Mouse (Mus musculus) forebrain, embryonic 13.5 days (tissue): ENCODE results near the gene Lrg1. TPM values are rescaled to one million over a fixed set of nuclear protein-coding genes. Genes with fewer than 3 reads are reported as not detected.

Source experiments
- ATAC-seq: fragments of 200-750 bp; cut with Nextera tagmentation; 2 replicates; pipeline ENCODE4 v1.8.0; 2017
- H3K27ac ChIP-seq: fragments of 300-500 bp; sonication (generic); 2 replicates; pipeline ENCODE4 v1.5.1; 2015; ENCODE audit warnings: inconsistent platforms, mild to moderate bottlenecking, moderate library complexity
- H3K27me3 ChIP-seq: fragments of 300-500 bp; sonication (generic); 2 replicates; pipeline ENCODE4 v1.6.1; 2015; ENCODE audit warnings: mild to moderate bottlenecking, inconsistent platforms
- H3K36me3 ChIP-seq: fragments of 300-500 bp; sonication (generic); 2 replicates; pipeline ENCODE4 v1.6.1; 2015; ENCODE audit warnings: mild to moderate bottlenecking, inconsistent platforms; ENCODE audit not compliant: poor library complexity, severe bottlenecking
- H3K4me1 ChIP-seq: fragments of 300-500 bp; sonication (generic); 2 replicates; pipeline ENCODE4 v1.6.1; 2015; ENCODE audit warnings: inconsistent platforms
- H3K4me2 ChIP-seq: fragments of 300-500 bp; sonication (generic); 2 replicates; pipeline ENCODE4 v1.6.1; 2015; ENCODE audit warnings: inconsistent platforms, mild to moderate bottlenecking, moderate library complexity
- H3K4me3 ChIP-seq: fragments of 300-500 bp; sonication (generic); 2 replicates; pipeline ENCODE4 v1.5.1; 2015; ENCODE audit warnings: mild to moderate bottlenecking, inconsistent platforms
- H3K9ac ChIP-seq: fragments of 300-500 bp; sonication (generic); 2 replicates; pipeline ENCODE4 v1.6.1; 2015; ENCODE audit warnings: mild to moderate bottlenecking, inconsistent platforms
- H3K9me3 ChIP-seq: fragments of 300-500 bp; sonication (generic); replicated peaks from 2 replicates; pipeline ENCODE4 v1.6.1; 2016; ENCODE audit warnings: inconsistent platforms
- WGBS: fragments of 180-500 bp; shearing (Covaris S2); methylation state at CpG from one replicate; pipeline ENCODE4 v1.1.7; 2015; 5-methylcytosine and 5-hydroxymethylcytosine counted together
- polyA plus RNA-seq: library from polyadenylated mRNA; unstranded; fragments of >200 nt; fragmentation: Nextera tagmentation; extraction: Ambion mirVana; gene quantifications from 2 replicates; pipeline ENCODE4 v1.2.1, GENCODE M21; 2015

Lrg1 gene
- polyA plus RNA-seq, 1 experiment from 2014 or later: not detected

- H3K27me3 ChIP-seq: peaks cover 86% of the 10 kb centered on the region
- peaks cover 14% of the 10 kb centered on the region for H3K4me1 ChIP-seq
- H3K27ac ChIP-seq: no peak overlapping the region; the same call in 1 of the 2 replicates
- H3K36me3 ChIP-seq: no peaks in the 10 kb centered on the region
- peak overlapping the region; percentile 56 for H3K4me2 ChIP-seq
- no peaks in the 10 kb centered on the region for H3K9me3 ChIP-seq
- no peak overlapping the region for H3K9ac ChIP-seq
- 0 out of 2 replicates have a peak overlapping the region, but pooled peaks have one; percentile 28 for H3K4me3 ChIP-seq
- no peak for ATAC-seq
- 19% methylated on average over 9 of the region's 9 CpGs for WGBS
Measured at GRCm38 (mm10) chr17:56148280-56148679, 26.5 kb upstream of the Lrg1 start.

GRCm38 (mm10) chr17:56147420-56147819 is 25.6 kb upstream of the Lrg1 start:
- H3K9me3 ChIP-seq: no peaks in the 10 kb centered on the region
- 68% methylated on average over 12 of the region's 12 CpGs for WGBS
- no peaks in the 10 kb centered on the region for H3K36me3 ChIP-seq
- no peak overlapping the region for H3K4me3 ChIP-seq
- H3K4me2 ChIP-seq: no peak overlapping the region
- no peak for ATAC-seq
- H3K9ac ChIP-seq: no peak overlapping the region
- H3K27me3 ChIP-seq: peaks cover 84% of the 10 kb centered on the region
- H3K4me1 ChIP-seq: peaks cover 18% of the 10 kb centered on the region
- H3K27ac ChIP-seq: no peak overlapping the region

GRCm38 (mm10) chr17:56146131-56146530 is 24.3 kb upstream of the Lrg1 start:
- Histone ChIP-seq H3K27me3 (peaks cover 89% of the 10 kb centered on the region), H3K27ac (no peak overlapping the region)

GRCm38 (mm10) chr17:56144546-56144945 is 22.7 kb upstream of the Lrg1 start:
- Histone ChIP-seq H3K4me1 (peaks cover 38% of the 10 kb centered on the region), H3K27ac (no peak overlapping the region), H3K36me3 (no peaks in the 10 kb centered on the region), H3K9ac (no peak overlapping the region), H3K4me2 (no peak overlapping the region), H3K27me3 (peaks cover 87% of the 10 kb centered on the region), H3K9me3 (no peaks in the 10 kb centered on the region), H3K4me3 (no peak overlapping the region)
- WGBS: 72% methylated on average over 9 of the region's 9 CpGs
- no peak for ATAC-seq

More at GRCm38 (mm10) chr17:56146131-56146530, 24.3 kb upstream of the Lrg1 start:
- Histone ChIP-seq H3K4me3 (no peak overlapping the region), H3K36me3 (no peaks in the 10 kb centered on the region), H3K4me1 (peaks cover 30% of the 10 kb centered on the region), H3K4me2 (no peak overlapping the region), H3K9ac (no peak overlapping the region), H3K9me3 (no peaks in the 10 kb centered on the region)
- 21% methylated on average over 9 of the region's 9 CpGs for WGBS
- ATAC-seq: no peak

GRCm38 (mm10) chr17:56141702-56142605 is 20.2 kb upstream of the Lrg1 start:
- Histone ChIP-seq H3K27me3 (peaks cover 85% of the 10 kb centered on the region), H3K4me2 (peak overlapping the region; percentile 66), H3K4me1 (peaks cover 48% of the 10 kb centered on the region), H3K9ac (peak overlapping the region; percentile 56), H3K4me3 (peak overlapping the region; percentile 41), H3K9me3 (no peaks in the 10 kb centered on the region), H3K27ac (no peak overlapping the region), H3K36me3 (no peaks in the 10 kb centered on the region)
- peak; percentile 60 for ATAC-seq
- under 1% methylated on average over 39 of the region's 47 CpGs for WGBS

GRCm38 (mm10) chr17:56139858-56140595 is 18.2 kb upstream of the Lrg1 start, which contains the start of gene Sema6b:
TSS of gene Sema6b (minus strand) at chr17:56140343.
- peak within 1 kb of the TSS; percentile 94 for H3K4me2 ChIP-seq
- peaks cover 43% of the 10 kb centered on the region for H3K4me1 ChIP-seq
- peak within 1 kb of the TSS; percentile 79 for H3K4me3 ChIP-seq
- H3K9me3 ChIP-seq: no peaks in the 10 kb centered on the region
- H3K9ac ChIP-seq: peak within 1 kb of the TSS; percentile 84
- peak; percentile 48 for ATAC-seq
- H3K36me3 ChIP-seq: no peaks in the 10 kb centered on the region
- peaks cover 82% of the 10 kb centered on the region for H3K27me3 ChIP-seq
- H3K27ac ChIP-seq: peak within 1 kb of the TSS; percentile 48; the same call in 1 of the 2 replicates
- WGBS: 1% methylated on average over 69 of the region's 79 CpGs

GRCm38 (mm10) chr17:56139355-56139754 is 17.6 kb upstream of the Lrg1 start:
- 7% methylated on average over 18 of the region's 21 CpGs for WGBS
- H3K27ac ChIP-seq: no peak overlapping the region; the same call in 1 of the 2 replicates
- H3K36me3 ChIP-seq: no peaks in the 10 kb centered on the region
- H3K27me3 ChIP-seq: peaks cover 77% of the 10 kb centered on the region
- peak overlapping the region; percentile 84 for H3K9ac ChIP-seq
- peak overlapping the region; percentile 79 for H3K4me3 ChIP-seq
- ATAC-seq: peak; percentile 34
- peak overlapping the region; percentile 94 for H3K4me2 ChIP-seq
- peaks cover 49% of the 10 kb centered on the region for H3K4me1 ChIP-seq
- no peaks in the 10 kb centered on the region for H3K9me3 ChIP-seq

- H3K4me2 ChIP-seq: peak overlapping the region; percentile 94
- H3K9me3 ChIP-seq: no peaks in the 10 kb centered on the region
- no peak overlapping the region for H3K27ac ChIP-seq
- 10% methylated on average over 25 of the region's 25 CpGs for WGBS
- H3K9ac ChIP-seq: 0 out of 2 replicates have a peak overlapping the region, but pooled peaks have one; percentile 27
- H3K4me1 ChIP-seq: peaks cover 55% of the 10 kb centered on the region
- H3K27me3 ChIP-seq: peaks cover 70% of the 10 kb centered on the region
- no peak for ATAC-seq
- peak overlapping the region; percentile 79 for H3K4me3 ChIP-seq
- no peaks in the 10 kb centered on the region for H3K36me3 ChIP-seq
Measured at GRCm38 (mm10) chr17:56137839-56138613, 16.2 kb upstream of the Lrg1 start.

- Histone ChIP-seq H3K9ac (no peak overlapping the region), H3K27me3 (peaks cover 59% of the 10 kb centered on the region), H3K9me3 (no peaks in the 10 kb centered on the region), H3K4me2 (no peak overlapping the region), H3K27ac (no peak overlapping the region), H3K36me3 (no peaks in the 10 kb centered on the region), H3K4me1 (peaks cover 43% of the 10 kb centered on the region), H3K4me3 (no peak overlapping the region)
- WGBS: 87% methylated on average over 7 of the region's 7 CpGs
- no peak for ATAC-seq
Measured at GRCm38 (mm10) chr17:56136558-56136957, 14.8 kb upstream of the Lrg1 start.

- Histone ChIP-seq H3K9ac (peak overlapping the region; percentile 7; the same call in 1 of the 2 replicates), H3K9me3 (no peaks in the 10 kb centered on the region), H3K27me3 (peaks cover 40% of the 10 kb centered on the region), H3K4me1 (peaks cover 31% of the 10 kb centered on the region), H3K4me2 (peak overlapping the region; percentile 49), H3K4me3 (peak overlapping the region; percentile 18; the same call in 1 of the 2 replicates), H3K36me3 (peaks cover 17% of the 10 kb centered on the region), H3K27ac (no peak overlapping the region)
- 2% methylated on average over 27 of the region's 27 CpGs for WGBS
- ATAC-seq: peak; percentile 9; the same call in 1 of the 2 replicates
Measured at GRCm38 (mm10) chr17:56134463-56134971, 12.7 kb upstream of the Lrg1 start.
